Mouse (Mus musculus) adrenal gland, adult 8-10 months (tissue): Measurements from ENCODE around the gene Traip. TPM values are rescaled to one million over a fixed set of nuclear protein-coding genes. Genes with fewer than 3 reads are reported as not detected.
"Not testable (repeated sequence)": the region's sequence is repeated elsewhere in the genome, so short reads cannot be mapped to it uniquely, and the experiment has no call there.

ENCODE experiments used
- DNase-seq: peaks from one replicate; pipeline ENCODE4 v3.0.0; 2022
- total RNA-seq, 4 experiments: library from RNA; stranded (reverse); gene quantifications; 2 replicates each; pipeline ENCODE4 v1.2.4; 2022

The Traip gene
- total RNA-seq, 4 experiments from 2014 or later, result 2.2 to 7.0 (median 4.2) TPM

GRCm38 (mm10) chr9:108001922-108002770 is 52.2 kb downstream of the Traip start, which contains the start of gene Ip6k1:
Gene Ip6k1, plus strand, starts transcription at chr9:108002501.
- DNase-seq, result peak; percentile 100

- DNase-seq, result no peak
Measured at GRCm38 (mm10) chr9:108002778-108003530, 53.0 kb downstream of the Traip start.

- DNase-seq, result no peak
Measured at GRCm38 (mm10) chr9:108003531-108003890, 53.6 kb downstream of the Traip start.

- DNase-seq, result no peak
Measured at GRCm38 (mm10) chr9:108008041-108008440, 58.1 kb downstream of the Traip start.

GRCm38 (mm10) chr9:108010385-108010784 is 60.4 kb downstream of the Traip start:
- no peak for DNase-seq

GRCm38 (mm10) chr9:108013577-108013976 is 63.6 kb downstream of the Traip start:
- not testable (repeated sequence) for DNase-seq

GRCm38 (mm10) chr9:108017127-108017526 is 67.2 kb downstream of the Traip start:
- DNase-seq, result no peak

- no peak for DNase-seq
Measured at GRCm38 (mm10) chr9:108020741-108021140, 70.8 kb downstream of the Traip start.

Other genes with a start within 250 kb of the Traip start
- 10 to 100 TPM; 25.0 to 41.2 (median 29.8) TPM for gene Sema3f, start 239.7 kb upstream of the Traip start, total RNA-seq
- 100 to 1,000 TPM in 2 of 4 experiments, 10 to 100 TPM in 2; 91.2 to 204 (median 127) TPM for gene Rbm5, start 179.1 kb upstream of the Traip start, total RNA-seq
- 10 to 100 TPM; 51.7 to 91.6 (median 58.9) TPM for gene Rbm6, start 76.9 kb upstream of the Traip start, total RNA-seq
- 10 to 100 TPM; 19.5 to 22.1 (median 20.1) TPM for gene Mon1a, start 62.0 kb upstream of the Traip start, total RNA-seq
- gene Mst1r, start 43.3 kb upstream of the Traip start, total RNA-seq, result 10 to 100 TPM; 10.3 to 28.6 (median 17.9) TPM
- not detected for gene Actl11, start 21.7 kb upstream of the Traip start, total RNA-seq
- gene Camkv, start 14.5 kb upstream of the Traip start, total RNA-seq, result 10 to 100 TPM in 2 of 4 experiments, 1 to 10 TPM in 2; 6.4 to 11.1 (median 9.7) TPM
- 10 to 100 TPM; 17.4 to 48.9 (median 25.9) TPM for gene Uba7, start 25.4 kb downstream of the Traip start, total RNA-seq
- gene Gm20661, start 32.9 kb downstream of the Traip start, total RNA-seq, result under 1 TPM in 3 of 4 experiments, not detected in 1; 0.32 to 0.43 (median 0.37) TPM
- gene Inka1, start 35.7 kb downstream of the Traip start, total RNA-seq, result 1 to 10 TPM; 4.7 to 6.0 (median 5.0) TPM
- gene Cdhr4, start 42.4 kb downstream of the Traip start, total RNA-seq, result 1 to 10 TPM in 2 of 4 experiments, under 1 TPM in 2; 0.66 to 1.3 (median 1.0) TPM
- gene Gm20662, start 46.2 kb downstream of the Traip start, total RNA-seq, result 1 to 10 TPM in 3 of 4 experiments, not detected in 1; 3.8 to 7.4 (median 4.0) TPM
- 100 to 1,000 TPM; 138 to 184 (median 167) TPM for gene Ip6k1, start 52.4 kb downstream of the Traip start, total RNA-seq
- 10 to 100 TPM; 23.5 to 31.6 (median 28.2) TPM for gene Gmppb, start 99.1 kb downstream of the Traip start, total RNA-seq
- 1 to 10 TPM; 2.4 to 6.6 (median 4.1) TPM for gene Amigo3, start 103.0 kb downstream of the Traip start, total RNA-seq
- gene Mst1, start 130.3 kb downstream of the Traip start, total RNA-seq, result under 1 TPM in 1 of 4 experiments, not detected in 3; 0.10 TPM
- 100 to 1,000 TPM in 1 of 4 experiments, 10 to 100 TPM in 3; 68.2 to 108 (median 86.5) TPM for gene Rnf123, start 133.2 kb downstream of the Traip start, total RNA-seq
- 100 to 1,000 TPM; 104 to 125 (median 109) TPM for gene Apeh, start 144.5 kb downstream of the Traip start, total RNA-seq
- 1 to 10 TPM; 3.7 to 6.8 (median 6.4) TPM for gene Bsn, start 240.2 kb downstream of the Traip start, total RNA-seq